Mouse (Mus musculus): ENCODE data around the gene Fam162a.
A peak's percentile ranks its signal among the peaks of the same experiment; 100 is the strongest.
"Not testable (repeated sequence)": the region's sequence is repeated elsewhere in the genome, so short reads cannot be mapped to it uniquely, and the experiment has no call there.

The Fam162a gene

GRCm38 (mm10) chr16:36063315-36063714 lies 8.1 kb downstream of the Fam162a start:
- no peak for DNase-seq (ENCODE audit: extremely low read depth, insufficient read length, low spot score)

GRCm38 (mm10) chr16:36062534-36062933 lies 8.9 kb downstream of the Fam162a start:
- DNase-seq (ENCODE audit: extremely low read depth, insufficient read length, low spot score): not testable (repeated sequence)

GRCm38 (mm10) chr16:36057933-36058475 lies 13.4 kb downstream of the Fam162a start:
- DNase-seq (ENCODE audit: extremely low read depth, insufficient read length, low spot score): no peak

GRCm38 (mm10) chr16:36056416-36056815 lies 15.0 kb downstream of the Fam162a start:
- no peak for DNase-seq (ENCODE audit: extremely low read depth, insufficient read length, low spot score)

- no peak for DNase-seq (ENCODE audit: extremely low read depth, insufficient read length, low spot score)
These were observed 16.5 kb downstream of the Fam162a start for GRCm38 (mm10) chr16:36054920-36055319.

GRCm38 (mm10) chr16:36053524-36054275 lies 17.7 kb downstream of the Fam162a start:
- no peak for DNase-seq (ENCODE audit: extremely low read depth, insufficient read length, low spot score)

GRCm38 (mm10) chr16:36051491-36051890 lies 19.9 kb downstream of the Fam162a start:
- no peak for DNase-seq (ENCODE audit: extremely low read depth, insufficient read length, low spot score)

- no peak for DNase-seq (ENCODE audit: extremely low read depth, insufficient read length, low spot score)
These were observed 23.9 kb downstream of the Fam162a start for GRCm38 (mm10) chr16:36047538-36047937.

GRCm38 (mm10) chr16:36043964-36044363 lies 27.4 kb downstream of the Fam162a start:
- no peak for DNase-seq (ENCODE audit: extremely low read depth, insufficient read length, low spot score)

- no peak for DNase-seq (ENCODE audit: extremely low read depth, insufficient read length, low spot score)
These were observed 28.3 kb downstream of the Fam162a start for GRCm38 (mm10) chr16:36043073-36043472.

- DNase-seq (ENCODE audit: extremely low read depth, insufficient read length, low spot score): no peak
These were observed 29.8 kb downstream of the Fam162a start for GRCm38 (mm10) chr16:36041625-36042020.

GRCm38 (mm10) chr16:36040640-36041624 lies 30.5 kb downstream of the Fam162a start, which contains the start of gene Wdr5b:
Gene Wdr5b (plus strand): TSS chr16:36041190.
- peak; percentile 90 for DNase-seq (ENCODE audit: extremely low read depth, insufficient read length, low spot score)

- DNase-seq (ENCODE audit: extremely low read depth, insufficient read length, low spot score): not testable (repeated sequence)
These were observed 43.3 kb downstream of the Fam162a start for GRCm38 (mm10) chr16:36028120-36028519.

- no peak for DNase-seq (ENCODE audit: extremely low read depth, insufficient read length, low spot score)
These were observed 55.1 kb downstream of the Fam162a start for GRCm38 (mm10) chr16:36016335-36016734.

- no peak for DNase-seq (ENCODE audit: extremely low read depth, insufficient read length, low spot score)
These were observed 63.0 kb downstream of the Fam162a start for GRCm38 (mm10) chr16:36008396-36008795.

- not testable (repeated sequence) for DNase-seq (ENCODE audit: extremely low read depth, insufficient read length, low spot score)
These were observed 72.5 kb downstream of the Fam162a start for GRCm38 (mm10) chr16:35998852-35999251.
